Mouse (Mus musculus): ENCODE data around the gene Gm42674. TPM values are rescaled to one million over a fixed set of nuclear protein-coding genes. Genes with fewer than 3 reads are reported as not detected.

Gm42674 gene
- total and polyA plus RNA-seq, 2 experiments from 2014 or later: 1.6 TPM; not detected in 1

GRCm38 (mm10) chr3:90594466-90594865, 7.2 kb upstream of the Gm42674 start:
- Histone ChIP-seq H3K4me2 (ENCODE audit: low read depth, low read length, poor library complexity, severe bottlenecking) (no peak overlapping the region), H3K27me3 (ENCODE audit: insufficient read depth, low read length) (no peaks in the 10 kb centered on the region), H3K27ac (ENCODE audit: low read depth, low read length) (no peak overlapping the region), H3K36me3 (ENCODE audit: insufficient read depth, low read length) (no peaks in the 10 kb centered on the region), H3K9ac (replicated peaks; ENCODE audit: low read length, poor library complexity, severe bottlenecking) (no peak overlapping the region), H3K4me3 (ENCODE audit: low read depth, low read length) (no peak overlapping the region), H3K9me3 (ENCODE audit: low read length) (no peaks in the 10 kb centered on the region), H3K4me1 (ENCODE audit: insufficient read depth, low read length) (no peaks in the 10 kb centered on the region)
- no peak for DNase-seq (ENCODE audit: low spot score)
- ATAC-seq (ENCODE audit: low FRiP score): no peak
- TF ChIP-seq CTCF (IDR thresholded peaks at IDR 0.05): no peak
- WGBS: 84% methylated on average over 1 of the region's 1 CpGs

GRCm38 (mm10) chr3:90595556-90595955, 6.1 kb upstream of the Gm42674 start:
- DNase-seq (ENCODE audit: low spot score) (no peak), ATAC-seq (ENCODE audit: low FRiP score) (no peak)
- Histone ChIP-seq H3K4me2 (ENCODE audit: low read depth, low read length, poor library complexity, severe bottlenecking) (no peak overlapping the region), H3K9ac (replicated peaks; ENCODE audit: low read length, poor library complexity, severe bottlenecking) (no peak overlapping the region), H3K27me3 (ENCODE audit: insufficient read depth, low read length) (no peaks in the 10 kb centered on the region), H3K4me1 (ENCODE audit: insufficient read depth, low read length) (no peaks in the 10 kb centered on the region), H3K27ac (ENCODE audit: low read depth, low read length) (no peak overlapping the region), H3K4me3 (ENCODE audit: low read depth, low read length) (no peak overlapping the region), H3K9me3 (ENCODE audit: low read length) (no peaks in the 10 kb centered on the region), H3K36me3 (ENCODE audit: insufficient read depth, low read length) (no peaks in the 10 kb centered on the region)
- 86% methylated on average over 5 of the region's 5 CpGs for WGBS
- no peak for TF ChIP-seq CTCF (IDR thresholded peaks at IDR 0.05)

- TF ChIP-seq CTCF (IDR thresholded peaks at IDR 0.05): no peak
- Histone ChIP-seq H3K27me3 (ENCODE audit: insufficient read depth, low read length) (no peaks in the 10 kb centered on the region), H3K36me3 (ENCODE audit: insufficient read depth, low read length) (no peaks in the 10 kb centered on the region), H3K27ac (ENCODE audit: low read depth, low read length) (no peak overlapping the region), H3K9ac (replicated peaks; ENCODE audit: low read length, poor library complexity, severe bottlenecking) (no peak overlapping the region), H3K4me3 (ENCODE audit: low read depth, low read length) (no peak overlapping the region), H3K4me1 (ENCODE audit: insufficient read depth, low read length) (no peaks in the 10 kb centered on the region), H3K4me2 (ENCODE audit: low read depth, low read length, poor library complexity, severe bottlenecking) (no peak overlapping the region), H3K9me3 (ENCODE audit: low read length) (no peaks in the 10 kb centered on the region)
- DNase-seq (ENCODE audit: low spot score) (no peak), ATAC-seq (ENCODE audit: low FRiP score) (no peak)
- 95% methylated on average over 6 of the region's 6 CpGs for WGBS
Observed at GRCm38 (mm10) chr3:90596810-90597209, 4.9 kb upstream of the Gm42674 start.

GRCm38 (mm10) chr3:90597736-90598135, 4.0 kb upstream of the Gm42674 start:
- TF ChIP-seq CTCF (IDR thresholded peaks at IDR 0.05): no peak
- Histone ChIP-seq H3K27ac (ENCODE audit: low read depth, low read length) (no peak overlapping the region), H3K4me1 (ENCODE audit: insufficient read depth, low read length) (no peaks in the 10 kb centered on the region), H3K9ac (replicated peaks; ENCODE audit: low read length, poor library complexity, severe bottlenecking) (no peak overlapping the region), H3K4me3 (ENCODE audit: low read depth, low read length) (no peak overlapping the region), H3K27me3 (ENCODE audit: insufficient read depth, low read length) (no peaks in the 10 kb centered on the region), H3K9me3 (ENCODE audit: low read length) (no peaks in the 10 kb centered on the region), H3K4me2 (ENCODE audit: low read depth, low read length, poor library complexity, severe bottlenecking) (no peak overlapping the region), H3K36me3 (ENCODE audit: insufficient read depth, low read length) (no peaks in the 10 kb centered on the region)
- ATAC-seq (ENCODE audit: low FRiP score) (no peak), DNase-seq (ENCODE audit: low spot score) (no peak)
- WGBS: 56% methylated on average over 6 of the region's 6 CpGs

GRCm38 (mm10) chr3:90598212-90598611, 3.5 kb upstream of the Gm42674 start:
- no peaks in the 10 kb centered on the region for H3K36me3 ChIP-seq (ENCODE audit: insufficient read depth, low read length)
- H3K4me3 ChIP-seq (ENCODE audit: low read depth, low read length): no peak overlapping the region
- no peaks in the 10 kb centered on the region for H3K27me3 ChIP-seq (ENCODE audit: insufficient read depth, low read length)
- WGBS: 79% methylated on average over 4 of the region's 4 CpGs
- H3K4me2 ChIP-seq (ENCODE audit: low read depth, low read length, poor library complexity, severe bottlenecking): no peak overlapping the region
- no peaks in the 10 kb centered on the region for H3K9me3 ChIP-seq (ENCODE audit: low read length)
- DNase-seq (ENCODE audit: low spot score) (no peak), ATAC-seq (ENCODE audit: low FRiP score) (0 out of 2 replicates have a peak, but pooled peaks have one; percentile 34)
- no peak overlapping the region for H3K27ac ChIP-seq (ENCODE audit: low read depth, low read length)
- TF ChIP-seq CTCF (IDR thresholded peaks at IDR 0.05): no peak
- H3K9ac ChIP-seq (replicated peaks; ENCODE audit: low read length, poor library complexity, severe bottlenecking): no peak overlapping the region
- H3K4me1 ChIP-seq (ENCODE audit: insufficient read depth, low read length): no peaks in the 10 kb centered on the region

GRCm38 (mm10) chr3:90599401-90599800, 2.3 kb upstream of the Gm42674 start:
- DNase-seq (ENCODE audit: low spot score): no peak
- H3K27me3 ChIP-seq (ENCODE audit: insufficient read depth, low read length): no peaks in the 10 kb centered on the region
- no peak overlapping the region for H3K4me2 ChIP-seq (ENCODE audit: low read depth, low read length, poor library complexity, severe bottlenecking)
- H3K9me3 ChIP-seq (ENCODE audit: low read length): no peaks in the 10 kb centered on the region
- ATAC-seq (ENCODE audit: low FRiP score): no peak
- no peaks in the 10 kb centered on the region for H3K36me3 ChIP-seq (ENCODE audit: insufficient read depth, low read length)
- TF ChIP-seq CTCF (IDR thresholded peaks at IDR 0.05): no peak
- H3K9ac ChIP-seq (replicated peaks; ENCODE audit: low read length, poor library complexity, severe bottlenecking): no peak overlapping the region
- no peak overlapping the region for H3K27ac ChIP-seq (ENCODE audit: low read depth, low read length)
- H3K4me1 ChIP-seq (ENCODE audit: insufficient read depth, low read length): no peaks in the 10 kb centered on the region
- WGBS: 80% methylated on average over 3 of the region's 3 CpGs
- no peak overlapping the region for H3K4me3 ChIP-seq (ENCODE audit: low read depth, low read length)

Data from midbrain, postnatal 0 days (tissue).